Mouse (Mus musculus): Measurements from ENCODE around the gene Ccdc180.

Ccdc180 gene

DNA sequence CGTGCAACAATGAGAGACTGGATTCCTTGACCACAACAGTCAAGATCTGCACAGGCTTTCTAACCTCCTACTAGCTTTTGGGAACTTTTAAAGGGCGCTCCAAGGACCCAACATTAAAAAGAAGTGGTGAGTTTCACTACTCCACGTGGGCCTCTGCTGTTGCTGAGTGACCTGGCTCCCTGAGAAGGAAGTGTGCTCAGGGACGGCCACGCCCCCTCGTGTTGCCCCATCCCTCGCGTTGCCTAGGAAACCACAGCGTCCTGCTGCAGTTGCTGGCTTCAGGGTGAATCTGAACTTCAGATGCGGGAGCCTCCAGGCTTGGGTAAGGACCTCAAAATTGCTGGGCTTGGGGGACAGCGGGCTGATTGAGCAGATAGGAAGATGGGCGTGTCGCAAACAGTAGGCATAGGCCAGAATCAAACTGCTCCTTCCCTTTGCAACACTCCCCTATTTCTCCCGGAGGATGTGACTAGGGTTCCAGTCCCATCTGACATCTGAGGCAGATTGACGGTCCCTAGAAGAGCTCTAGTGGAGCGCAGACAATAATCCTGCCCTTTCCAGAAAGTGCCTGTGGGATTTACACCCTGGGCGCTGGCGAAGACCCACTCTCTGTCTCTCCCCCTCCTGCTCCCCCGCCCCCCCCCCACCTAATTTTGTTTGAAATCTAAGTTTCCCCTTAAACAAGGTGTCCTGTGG lies at the start of gene Ccdc180:
TSS of gene Ccdc180 (plus strand) at position 238 of the 696 bp plus-strand sequence.
- DNase-seq (ENCODE audit: low read depth, low spot score): peak; percentile 63

DNA sequence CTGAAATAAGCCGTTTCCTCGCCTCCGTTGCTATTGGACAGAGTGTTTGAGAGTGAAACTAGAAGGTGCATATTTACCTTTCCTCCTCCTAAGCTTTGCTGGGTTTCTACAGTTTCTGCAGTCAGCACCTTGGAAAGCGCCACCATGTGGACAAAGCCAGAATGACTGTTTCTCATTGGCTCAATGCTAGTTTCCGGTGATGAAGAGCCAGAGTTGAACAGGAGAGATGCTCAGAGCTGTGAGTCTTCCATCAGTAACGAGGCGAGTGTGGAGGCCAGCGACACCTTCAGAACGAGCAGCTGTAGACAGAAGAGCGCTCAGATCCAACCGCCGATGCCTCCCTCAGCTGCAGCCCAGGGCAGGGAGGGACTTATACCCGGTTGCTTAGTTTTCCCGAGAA lies 45.7 kb upstream of the Ccdc180 start:
- no peak for DNase-seq (ENCODE audit: low read depth, low spot score)

DNA sequence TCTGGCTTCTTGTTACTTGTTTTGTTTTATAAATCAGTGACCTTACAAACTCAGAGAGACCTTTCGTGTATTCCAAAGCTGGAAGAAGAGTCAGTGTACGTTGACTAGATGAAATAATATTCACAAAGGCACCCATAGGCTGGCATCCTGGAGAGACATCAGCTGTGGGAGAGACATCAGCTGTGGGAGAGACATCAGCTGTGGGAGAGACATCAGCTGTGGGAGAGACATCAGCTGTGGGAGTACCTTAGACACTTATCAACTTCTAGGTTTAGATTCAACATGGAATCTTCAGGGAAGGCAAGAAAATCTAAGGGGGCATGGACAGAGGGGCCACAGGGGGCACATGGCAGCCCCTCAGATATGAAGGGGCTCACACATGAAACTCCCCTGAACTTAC lies 43.8 kb upstream of the Ccdc180 start:
- no peak for DNase-seq (ENCODE audit: low read depth, low spot score)

DNA sequence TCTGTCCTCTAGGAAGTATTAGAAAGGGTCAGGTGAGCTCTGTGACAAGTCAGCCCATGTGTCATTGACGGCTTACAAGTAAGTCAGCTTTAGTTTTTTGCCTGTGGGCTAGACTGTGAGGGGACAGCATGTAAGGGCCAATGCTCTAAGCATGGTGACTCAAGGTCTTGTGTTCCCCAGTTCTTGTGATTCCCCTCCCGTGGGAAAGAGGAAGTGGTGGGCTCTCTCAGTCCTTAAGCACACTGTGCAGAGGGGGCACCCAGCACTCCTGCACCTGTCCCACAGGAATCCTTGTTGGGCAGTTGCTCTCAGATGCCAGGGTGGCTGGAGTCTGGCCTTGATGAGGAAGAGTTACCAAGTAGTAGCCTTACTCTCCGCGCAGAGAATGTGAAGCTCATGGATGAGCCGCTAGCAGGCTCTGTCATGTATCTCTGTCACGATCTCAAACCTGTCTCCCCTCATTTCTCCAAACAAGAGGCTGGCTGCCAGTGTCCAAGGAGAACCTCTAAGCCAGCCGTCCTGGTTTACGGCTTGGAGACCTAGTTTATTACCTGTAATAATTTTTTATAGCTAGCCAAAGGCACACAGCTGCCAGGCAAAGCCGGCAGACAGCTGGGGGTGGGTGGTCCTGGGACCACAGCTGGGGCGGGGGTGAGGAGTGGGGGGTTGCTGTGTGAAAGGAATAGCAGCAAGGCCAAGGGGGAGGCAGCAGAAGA lies 41.8 kb upstream of the Ccdc180 start, which contains the start of gene Stra6l:
TSS of gene Stra6l (plus strand) at position 556 of the 716 bp plus-strand sequence.
- DNase-seq (ENCODE audit: low read depth, low spot score): no peak

DNA sequence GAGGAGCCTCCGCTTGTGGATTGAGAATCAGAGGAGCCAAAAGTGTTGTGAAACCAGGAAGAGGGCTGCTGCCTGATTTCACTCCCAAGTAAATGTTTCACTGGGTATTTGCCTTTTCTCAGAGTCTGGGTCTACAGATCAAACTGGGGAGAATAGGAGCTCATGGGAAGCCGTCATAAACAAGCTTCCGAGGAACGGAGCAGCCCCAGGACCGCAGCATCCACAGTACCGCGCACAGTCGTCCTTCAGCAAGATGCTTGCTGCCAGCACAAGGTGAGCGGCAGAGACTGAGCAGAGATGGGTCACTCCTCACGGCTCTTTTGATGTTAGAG lies 41.3 kb upstream of the Ccdc180 start:
- DNase-seq (ENCODE audit: low read depth, low spot score): no peak

DNA sequence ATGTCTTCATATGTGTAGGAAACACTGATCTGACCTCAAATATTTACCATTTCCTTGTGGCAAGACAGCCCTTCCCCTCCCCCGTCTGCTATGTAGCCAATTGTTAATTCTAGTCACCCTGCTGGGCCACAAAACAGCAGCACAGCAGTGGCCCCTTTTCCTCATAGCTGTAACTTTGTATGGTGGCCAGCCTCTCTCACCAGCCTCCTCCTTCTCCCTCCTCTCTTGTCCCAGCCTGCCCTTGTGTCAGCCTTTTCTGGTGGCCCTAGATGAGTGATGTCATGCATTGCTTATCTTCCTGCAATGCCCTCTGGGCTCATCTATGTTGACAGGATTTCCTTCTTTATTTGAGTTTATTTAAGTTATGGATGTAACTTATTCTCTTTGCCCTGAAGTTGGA lies 40.7 kb upstream of the Ccdc180 start:
- no peak for DNase-seq (ENCODE audit: low read depth, low spot score)

DNA sequence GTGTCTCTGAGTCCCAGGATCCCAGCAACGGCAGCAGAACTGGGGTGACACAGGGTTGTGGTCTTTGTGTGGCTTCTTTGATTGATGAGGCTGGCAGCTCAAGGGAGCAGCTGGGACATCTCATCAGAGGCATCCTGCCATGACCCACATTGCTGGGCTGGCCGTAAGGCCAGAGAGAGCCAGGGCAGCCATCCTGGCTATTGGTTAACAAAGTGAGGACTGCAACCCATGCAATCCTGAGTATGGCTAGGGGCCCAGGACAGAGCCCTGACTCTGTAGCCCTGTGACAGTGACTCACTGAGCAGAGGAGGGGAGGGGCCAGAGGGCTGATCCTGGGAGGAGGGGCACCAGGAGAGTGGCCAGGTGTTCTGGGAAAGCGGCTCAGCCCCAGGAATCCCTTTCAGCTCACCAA lies 38.5 kb upstream of the Ccdc180 start:
- DNase-seq (ENCODE audit: low read depth, low spot score): no peak

DNA sequence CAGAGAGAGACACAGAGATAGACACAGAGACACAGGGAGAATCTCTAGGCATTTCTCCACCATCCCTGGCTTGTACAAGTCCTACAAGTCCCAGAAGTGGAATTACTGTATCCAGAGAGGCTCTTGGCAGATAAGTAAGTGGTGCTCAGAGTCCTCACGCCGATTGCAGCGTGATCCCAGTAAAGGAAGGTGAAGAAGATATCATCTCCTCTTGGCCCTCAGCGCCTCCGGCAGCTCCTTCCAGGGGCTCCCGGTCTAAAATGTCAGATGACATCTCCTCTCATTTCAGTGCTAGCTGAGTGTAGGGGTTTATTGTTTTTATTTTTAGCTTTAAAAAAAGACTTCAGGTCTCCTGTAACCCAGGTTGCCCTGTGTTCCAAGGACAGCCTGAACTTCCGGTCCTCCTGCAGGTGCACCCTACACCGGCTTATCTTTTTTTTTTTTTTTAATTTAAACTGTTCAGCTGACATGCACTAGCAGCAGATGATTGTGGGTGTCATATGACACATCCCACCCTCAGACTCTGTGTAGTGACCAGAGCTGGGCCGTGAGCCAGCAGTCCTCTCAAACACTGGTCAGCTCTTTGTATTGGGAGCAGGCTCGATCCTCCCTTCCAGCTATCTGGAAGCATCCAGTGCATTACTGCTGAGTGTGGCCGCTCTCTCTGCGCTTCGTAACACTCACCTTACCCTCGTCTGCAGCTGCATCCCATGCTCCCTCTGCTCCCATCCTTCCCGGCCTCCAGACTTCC lies 36.4 kb upstream of the Ccdc180 start:
- DNase-seq (ENCODE audit: low read depth, low spot score): no peak

DNA sequence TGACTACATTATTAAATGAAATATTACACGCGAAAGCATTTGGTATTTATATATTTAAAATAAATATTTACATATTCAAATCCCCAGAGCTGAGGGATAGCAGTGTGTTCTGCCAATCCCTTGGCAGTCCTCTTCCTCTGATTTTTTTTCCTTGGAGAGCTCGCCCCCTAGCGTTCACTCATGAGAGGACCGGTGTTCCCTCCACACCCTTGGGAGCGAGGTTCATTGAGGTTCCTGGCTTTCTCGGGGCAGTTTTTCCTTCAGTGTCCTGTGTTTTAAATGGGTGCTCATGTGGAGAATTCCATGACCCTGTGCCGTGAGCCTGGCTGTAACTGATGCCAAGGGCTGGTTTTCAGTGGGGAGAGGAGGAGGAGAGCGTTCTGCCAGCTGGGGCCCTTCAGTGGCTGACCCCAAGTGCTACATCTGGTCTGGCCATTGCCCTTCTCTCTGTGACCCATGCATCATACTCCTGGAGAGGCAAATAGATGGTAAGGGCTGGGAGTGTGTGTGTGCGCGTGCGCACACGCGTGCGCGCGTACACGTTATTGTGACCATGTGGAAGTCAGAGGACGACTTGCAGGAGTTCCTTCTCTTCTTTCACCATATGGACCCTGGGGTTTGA lies 34.2 kb upstream of the Ccdc180 start:
- peak; percentile 44 for DNase-seq (ENCODE audit: low read depth, low spot score)

DNA sequence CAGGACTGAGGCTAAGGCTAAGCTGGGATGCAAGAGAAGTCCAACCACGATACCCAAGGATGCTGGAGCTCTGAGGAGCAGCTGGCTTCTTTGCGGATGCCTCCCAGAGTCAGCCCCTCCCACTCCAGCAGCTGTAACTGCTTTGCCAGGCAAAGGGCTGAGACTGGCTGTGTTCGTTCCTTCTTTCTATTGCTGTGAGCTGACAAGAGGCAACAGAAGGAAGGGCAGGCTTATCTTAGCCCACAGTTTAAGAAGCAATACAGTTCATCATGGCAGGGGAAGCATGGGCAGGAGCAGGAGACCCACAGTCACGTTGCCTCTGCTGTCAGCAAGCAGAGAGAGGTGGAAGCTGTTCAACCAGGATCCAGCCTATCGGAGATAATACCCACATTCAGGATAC lies 28.9 kb upstream of the Ccdc180 start:
- DNase-seq (ENCODE audit: low read depth, low spot score): no peak

DNA sequence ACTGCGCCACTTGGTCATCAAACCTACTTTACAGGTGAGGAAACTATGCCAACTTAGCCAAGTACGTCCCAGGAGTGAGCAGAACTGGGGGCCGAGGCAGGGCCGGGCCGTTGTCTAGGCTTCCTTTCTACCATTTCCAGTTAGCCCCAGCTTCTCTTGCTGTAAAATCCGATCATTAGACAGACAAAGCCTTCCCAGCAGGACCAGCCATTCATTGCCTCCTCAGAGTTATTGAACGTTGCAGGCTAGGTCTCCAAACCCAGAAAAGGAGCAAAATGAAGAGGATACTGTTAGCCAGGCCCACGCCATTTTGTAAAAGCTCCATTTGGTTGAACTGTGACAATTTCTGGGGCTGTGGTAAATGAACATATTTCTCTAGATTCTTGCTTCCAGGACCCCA lies 22.7 kb upstream of the Ccdc180 start:
- no peak for DNase-seq (ENCODE audit: low read depth, low spot score)

DNA sequence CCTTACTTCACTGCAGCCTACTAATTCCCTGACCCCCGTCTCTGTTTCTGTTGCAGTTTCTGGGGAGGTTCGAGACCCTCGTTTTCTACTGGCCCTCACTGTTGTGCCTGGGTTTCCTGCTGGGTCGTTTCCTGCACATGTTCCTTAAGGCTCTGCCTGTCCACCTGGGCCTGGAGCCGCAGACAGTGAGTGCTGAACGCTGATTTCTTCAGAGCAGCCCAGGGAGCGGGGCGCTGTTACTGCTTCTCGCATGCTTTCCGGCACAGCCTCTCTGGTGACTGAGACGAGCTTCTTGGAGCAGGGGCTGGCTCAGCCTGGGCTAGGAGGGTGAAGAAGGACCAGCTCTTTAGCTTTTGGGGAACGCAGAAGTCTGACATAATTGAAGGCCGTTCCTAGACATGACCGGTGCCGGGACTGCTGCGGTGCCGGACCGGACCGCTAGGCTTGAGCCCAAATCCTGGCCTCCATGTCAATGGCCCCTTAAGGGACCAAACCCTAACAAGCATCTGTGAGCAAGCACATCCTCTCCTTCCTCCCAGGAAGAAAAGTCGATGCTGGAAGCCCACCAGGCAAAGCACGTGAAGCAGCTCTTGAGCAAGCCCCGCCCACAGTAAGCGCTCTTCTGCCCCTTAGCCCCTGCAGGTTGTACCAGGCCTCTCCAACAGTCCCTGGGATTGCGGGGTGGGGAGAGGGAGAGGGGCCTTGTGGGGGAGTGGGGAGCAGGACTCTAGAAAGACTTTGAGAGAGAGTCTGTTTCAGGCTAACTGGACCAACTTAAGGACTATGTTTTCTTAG lies 20.9 kb upstream of the Ccdc180 start:
- no peak for DNase-seq (ENCODE audit: low read depth, low spot score)

DNA sequence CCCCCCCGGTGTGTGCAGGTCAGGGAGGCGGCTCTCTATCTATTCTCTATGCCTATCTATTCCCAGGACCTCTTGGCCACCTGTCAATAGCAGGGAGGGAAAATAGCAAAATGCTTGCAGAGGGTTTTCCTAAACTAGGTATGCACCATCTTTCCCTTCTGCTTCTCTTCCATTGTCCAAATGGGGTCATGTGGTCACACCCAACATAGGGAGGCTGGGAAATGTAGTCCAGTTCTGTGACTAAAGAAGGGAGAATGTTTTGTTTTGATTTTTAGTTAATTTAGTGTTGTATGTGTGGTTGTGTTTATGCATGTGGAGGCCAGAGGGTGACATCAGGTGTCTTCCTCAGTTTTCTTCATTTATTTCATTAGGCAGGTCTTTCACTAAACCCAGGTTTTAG lies 18.0 kb upstream of the Ccdc180 start:
- DNase-seq (ENCODE audit: low read depth, low spot score): no peak

DNA sequence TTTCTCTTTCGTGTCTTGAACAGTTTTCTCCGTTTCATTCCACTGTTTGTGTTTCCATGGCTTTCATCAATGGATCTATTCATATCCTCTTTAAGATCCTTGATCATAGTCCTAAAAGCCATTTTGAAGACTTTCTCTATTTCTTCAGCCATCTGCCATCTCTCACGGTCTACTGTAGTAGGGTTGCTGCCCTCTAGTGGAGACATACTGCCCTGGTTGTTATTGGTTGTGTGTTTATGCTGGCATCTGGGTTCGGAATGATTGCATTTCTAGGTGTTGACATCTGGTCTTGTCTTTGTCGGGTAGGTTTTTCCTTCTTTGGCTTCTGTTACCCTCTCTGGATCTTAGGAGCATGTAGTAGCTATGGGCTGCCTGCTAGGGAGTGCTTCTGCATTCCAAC lies 11.2 kb upstream of the Ccdc180 start:
- DNase-seq (ENCODE audit: low read depth, low spot score): no peak

DNA sequence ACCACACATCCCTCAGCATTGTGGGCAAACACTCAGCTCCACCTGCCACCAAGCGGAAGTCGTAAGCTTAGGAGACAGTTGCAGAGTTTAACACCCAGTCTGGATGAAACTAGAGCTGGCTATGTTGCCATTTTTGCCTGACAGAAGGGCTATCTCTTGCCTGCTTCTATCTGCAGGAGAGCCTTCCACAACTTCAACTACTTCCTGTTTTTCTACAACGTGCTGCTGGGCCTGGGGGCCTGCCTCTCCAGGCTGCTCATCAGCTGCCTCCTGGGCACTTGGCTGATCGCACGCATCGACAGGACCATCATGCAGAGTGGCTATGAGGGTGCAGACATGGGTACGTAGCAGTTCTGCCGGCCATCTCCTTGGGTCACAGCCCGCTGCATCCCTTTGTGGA lies 7.6 kb upstream of the Ccdc180 start:
- no peak for DNase-seq (ENCODE audit: low read depth, low spot score)

DNA sequence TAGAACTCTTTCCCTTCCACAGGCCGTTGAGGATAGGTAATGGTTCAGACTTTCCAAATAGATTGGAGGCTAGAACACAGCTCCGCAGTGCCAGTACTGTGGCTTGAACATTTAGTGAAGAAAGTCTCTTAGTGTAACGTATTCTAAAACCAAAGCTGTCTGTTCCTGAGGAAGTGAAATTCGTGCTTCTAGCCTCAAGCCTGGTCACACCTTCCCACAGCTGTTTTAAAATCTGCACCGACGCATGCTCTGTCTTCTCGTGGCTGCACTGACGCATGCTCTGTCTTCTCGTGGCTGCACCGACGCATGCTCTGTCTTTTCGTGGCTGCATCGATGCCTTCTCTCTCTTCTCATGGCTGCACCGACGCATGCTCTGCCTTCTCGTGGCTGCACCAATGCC lies 6.9 kb upstream of the Ccdc180 start:
- DNase-seq (ENCODE audit: low read depth, low spot score): no peak

DNA sequence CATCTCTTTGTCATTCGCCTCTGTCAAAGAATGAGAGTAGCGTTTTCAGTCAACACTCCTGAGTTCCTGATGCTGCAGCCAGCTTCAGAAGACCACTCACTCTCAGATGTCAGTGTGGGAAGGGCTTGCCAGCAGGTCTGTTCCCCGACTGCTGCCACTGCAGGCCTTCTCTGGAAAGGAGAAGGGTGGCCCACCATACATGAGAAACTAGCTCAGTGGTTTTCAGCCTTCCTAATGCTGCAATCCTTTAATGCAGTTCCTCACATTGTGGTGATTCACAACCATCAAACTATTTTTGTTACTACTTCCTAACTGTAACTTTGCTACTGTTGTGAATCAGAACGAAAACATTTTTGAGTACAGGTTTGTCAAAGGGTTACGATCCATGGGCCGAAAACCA lies 616 bp upstream of the Ccdc180 start:
- DNase-seq (ENCODE audit: low read depth, low spot score): no peak

DNA sequence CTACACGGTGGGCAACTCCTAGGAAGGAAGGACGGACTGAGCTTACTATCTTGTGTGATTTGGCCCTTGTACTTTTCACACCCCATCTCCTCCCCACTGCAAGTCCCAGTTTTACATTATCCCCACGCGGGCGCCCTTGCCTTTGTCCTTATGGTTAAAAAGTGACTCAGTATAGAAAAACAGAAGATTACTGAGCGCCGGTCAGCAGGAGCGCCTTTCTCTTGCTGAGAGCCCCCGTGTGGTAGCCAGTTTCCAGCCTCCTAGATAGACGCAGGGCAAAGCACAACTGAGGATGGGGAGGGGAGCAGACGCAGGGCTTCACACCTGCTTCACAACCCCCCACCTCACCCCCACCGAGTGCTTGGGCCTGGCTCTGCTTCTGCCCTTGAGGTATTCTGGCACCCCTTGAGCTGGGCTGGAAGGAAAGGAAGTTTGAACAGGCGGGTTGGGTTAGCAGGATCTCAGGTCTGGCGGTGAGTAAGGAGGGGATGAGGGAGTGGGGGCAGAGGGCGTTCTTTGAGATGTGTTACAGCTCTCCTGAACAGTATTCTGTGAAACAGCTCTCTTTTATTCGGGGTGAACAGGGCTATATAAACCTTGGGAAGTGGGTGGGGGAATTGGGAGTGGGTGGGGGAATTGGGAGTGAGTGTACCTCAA lies 6.5 kb downstream of the Ccdc180 start:
- no peak for DNase-seq (ENCODE audit: low read depth, low spot score)

DNA sequence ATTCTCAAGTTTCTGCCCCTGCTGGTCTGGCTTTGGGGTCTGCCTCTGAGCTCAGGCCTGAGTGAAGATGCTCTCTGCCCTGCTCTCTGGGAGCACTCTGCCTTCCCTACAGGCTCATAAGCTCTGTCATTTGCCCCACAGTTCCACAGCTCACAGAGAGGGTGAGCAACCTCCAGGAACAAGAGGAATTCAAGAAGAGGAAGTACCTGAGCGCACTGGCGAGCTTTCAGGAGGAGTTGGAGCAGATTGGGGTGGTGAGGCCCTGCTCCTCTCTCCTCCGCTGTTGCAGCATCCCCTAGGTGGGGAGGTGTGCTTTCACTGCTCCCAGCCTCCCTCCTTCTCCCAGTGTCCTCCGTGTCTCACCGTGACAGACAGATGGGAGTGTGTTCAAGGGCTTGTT lies 8.3 kb downstream of the Ccdc180 start:
- no peak for DNase-seq (ENCODE audit: low read depth, low spot score)

DNA sequence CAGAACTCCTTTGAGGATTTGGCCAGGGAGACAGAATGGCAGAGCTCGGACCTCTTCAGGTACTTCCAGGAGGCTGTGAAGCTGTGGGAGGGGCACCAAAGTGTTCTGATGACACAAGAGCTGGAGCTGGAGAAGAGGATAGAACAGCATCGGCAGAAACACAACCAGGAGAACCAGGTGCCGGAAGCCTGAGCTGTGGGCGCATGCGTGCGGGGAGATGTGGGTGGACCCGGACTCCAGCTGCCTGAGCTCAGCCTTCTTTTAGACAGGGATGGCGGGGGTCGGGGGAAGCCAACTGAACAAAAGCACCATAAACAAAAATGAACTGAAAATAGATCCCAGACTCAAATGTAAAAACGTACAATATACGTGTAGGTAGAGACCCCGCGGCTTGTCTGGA lies 19.2 kb downstream of the Ccdc180 start:
- no peak for DNase-seq (ENCODE audit: low read depth, low spot score)

DNA sequence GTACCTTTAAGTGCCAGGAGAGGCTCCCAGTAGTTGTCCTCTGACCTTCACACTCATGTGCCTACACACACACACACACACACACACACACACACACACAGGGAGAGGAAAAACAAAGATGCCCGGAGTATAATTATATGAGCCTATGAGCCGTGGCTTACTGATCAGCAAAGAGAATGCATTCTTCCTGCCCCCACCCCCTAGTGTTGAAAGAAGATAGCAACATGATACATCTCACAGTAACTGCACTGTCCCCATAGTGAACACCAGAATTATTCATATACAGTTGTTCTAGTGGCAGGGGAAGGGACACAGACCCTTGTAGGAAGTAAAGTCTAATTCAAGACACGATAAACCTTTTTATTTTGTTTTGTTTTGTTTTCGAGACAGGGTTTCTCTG lies 19.8 kb downstream of the Ccdc180 start:
- DNase-seq (ENCODE audit: low read depth, low spot score): no peak
